Mouse (Mus musculus): ENCODE data around the gene Zfp658. TPM values are rescaled to one million over a fixed set of nuclear protein-coding genes. Genes with fewer than 3 reads are reported as not detected.

The Zfp658 gene
- polyA plus RNA-seq, 1 experiment from 2014 or later, result 7.8 TPM

GRCm38 (mm10) chr7:43606896-43607742 is 45.1 kb downstream of the Zfp658 start, which contains the start of gene Zfp819:
TSS of gene Zfp819 (plus strand) at chr7:43607169.
- Histone ChIP-seq H3K9ac (peak within 1 kb of the TSS; percentile 45; the same call in 1 of the 2 replicates), H3K4me3 (replicated peaks) (peak within 1 kb of the TSS; percentile 46), H3K27me3 (no peaks in the 10 kb centered on the region), H3K36me3 (replicated peaks) (no peaks in the 10 kb centered on the region), H3K27ac (no peak within 1 kb of the TSS), H3K4me2 (peak within 1 kb of the TSS; percentile 87), H3K9me3 (no peaks in the 10 kb centered on the region), H3K4me1 (peaks cover 5% of the 10 kb centered on the region)
- 17% methylated on average over 41 of the region's 41 CpGs for WGBS
- ATAC-seq (ENCODE audit: low FRiP score), result peak; percentile 87

- Histone ChIP-seq H3K27ac (no peak overlapping the region), H3K27me3 (no peaks in the 10 kb centered on the region), H3K36me3 (replicated peaks) (no peaks in the 10 kb centered on the region), H3K4me3 (replicated peaks) (peak overlapping the region; percentile 46; the same call in 1 of the 2 replicates), H3K4me1 (no peaks in the 10 kb centered on the region; the same call in 1 of the 2 replicates), H3K4me2 (peak overlapping the region; percentile 87), H3K9ac (no peak overlapping the region), H3K9me3 (no peaks in the 10 kb centered on the region)
- ATAC-seq (ENCODE audit: low FRiP score), result no peak
- WGBS, result 51% methylated on average over 5 of the region's 5 CpGs
Measured at GRCm38 (mm10) chr7:43607743-43608287, 45.8 kb downstream of the Zfp658 start.

- Histone ChIP-seq H3K9me3 (no peaks in the 10 kb centered on the region), H3K36me3 (replicated peaks) (no peaks in the 10 kb centered on the region), H3K9ac (no peak overlapping the region), H3K4me3 (replicated peaks) (no peak overlapping the region), H3K27me3 (no peaks in the 10 kb centered on the region), H3K4me1 (no peaks in the 10 kb centered on the region; the same call in 1 of the 2 replicates), H3K4me2 (no peak overlapping the region), H3K27ac (no peak overlapping the region)
- 82% methylated on average over 7 of the region's 7 CpGs for WGBS
- ATAC-seq (ENCODE audit: low FRiP score), result no peak
Measured at GRCm38 (mm10) chr7:43608316-43608824, 46.3 kb downstream of the Zfp658 start.

- no peak overlapping the region for H3K4me2 ChIP-seq
- no peak for ATAC-seq (ENCODE audit: low FRiP score)
- no peak overlapping the region for H3K4me3 ChIP-seq (replicated peaks)
- no peaks in the 10 kb centered on the region for H3K27me3 ChIP-seq
- WGBS, result 91% methylated on average over 14 of the region's 14 CpGs
- H3K4me1 ChIP-seq, result no peaks in the 10 kb centered on the region
- H3K27ac ChIP-seq, result no peak overlapping the region
- H3K9ac ChIP-seq, result no peak overlapping the region
- H3K36me3 ChIP-seq (replicated peaks), result no peaks in the 10 kb centered on the region
- H3K9me3 ChIP-seq, result no peaks in the 10 kb centered on the region
Measured at GRCm38 (mm10) chr7:43613816-43614551, 51.9 kb downstream of the Zfp658 start.

- 86% methylated on average over 7 of the region's 7 CpGs for WGBS
- Histone ChIP-seq H3K27ac (no peak overlapping the region), H3K9ac (no peak overlapping the region), H3K9me3 (no peaks in the 10 kb centered on the region), H3K4me1 (no peaks in the 10 kb centered on the region), H3K36me3 (replicated peaks) (no peaks in the 10 kb centered on the region), H3K27me3 (no peaks in the 10 kb centered on the region), H3K4me2 (no peak overlapping the region), H3K4me3 (replicated peaks) (no peak overlapping the region)
- ATAC-seq (ENCODE audit: low FRiP score), result no peak
Measured at GRCm38 (mm10) chr7:43622927-43623326, 60.9 kb downstream of the Zfp658 start.

GRCm38 (mm10) chr7:43623819-43624218 is 61.8 kb downstream of the Zfp658 start:
- Histone ChIP-seq H3K4me2 (no peak overlapping the region), H3K4me1 (no peaks in the 10 kb centered on the region), H3K27me3 (no peaks in the 10 kb centered on the region), H3K36me3 (replicated peaks) (no peaks in the 10 kb centered on the region), H3K4me3 (replicated peaks) (no peak overlapping the region), H3K9ac (no peak overlapping the region), H3K27ac (no peak overlapping the region), H3K9me3 (no peaks in the 10 kb centered on the region)
- 17% methylated on average over 10 of the region's 10 CpGs for WGBS
- ATAC-seq (ENCODE audit: low FRiP score), result no peak

Other genes starting within 250 kb of the Zfp658 start
- gene Zfp715, start 249.0 kb upstream of the Zfp658 start, polyA plus RNA-seq (2016; fragmentation: Nextera tagmentation; extraction: Ambion mirVana), result 14.8 and 15.4 TPM in 2 replicates
- gene Siglecf, start 210.9 kb upstream of the Zfp658 start, polyA plus RNA-seq (2016; fragmentation: Nextera tagmentation; extraction: Ambion mirVana), result 0.09 and 0.33 TPM in 2 replicates
- gene Siglecg, start 154.1 kb upstream of the Zfp658 start, polyA plus RNA-seq (2016; fragmentation: Nextera tagmentation; extraction: Ambion mirVana), result not detected in 2 replicates
- gene Lim2, start 134.6 kb upstream of the Zfp658 start, polyA plus RNA-seq (2016; fragmentation: Nextera tagmentation; extraction: Ambion mirVana), result not detected in 2 replicates
- gene Nkg7, start 125.2 kb upstream of the Zfp658 start, polyA plus RNA-seq (2016; fragmentation: Nextera tagmentation; extraction: Ambion mirVana), result 0.51 TPM in 1 of 2 replicates, not detected in the other
- gene Cldnd2, start 121.5 kb upstream of the Zfp658 start, polyA plus RNA-seq (2016; fragmentation: Nextera tagmentation; extraction: Ambion mirVana), result not detected in 2 replicates
- gene Etfb, start 118.2 kb upstream of the Zfp658 start, polyA plus RNA-seq (2016; fragmentation: Nextera tagmentation; extraction: Ambion mirVana), result 151 and 161 TPM in 2 replicates
- 0.47 TPM in 1 of 2 replicates, not detected in the other for gene Gm45233, start 118.1 kb upstream of the Zfp658 start, polyA plus RNA-seq (2016; fragmentation: Nextera tagmentation; extraction: Ambion mirVana)
- 3.1 and 5.0 TPM in 2 replicates for gene Vsig10l, start 99.1 kb upstream of the Zfp658 start, polyA plus RNA-seq (2016; fragmentation: Nextera tagmentation; extraction: Ambion mirVana)
- 2.5 and 2.8 TPM in 2 replicates for gene Iglon5, start 72.2 kb upstream of the Zfp658 start, polyA plus RNA-seq (2016; fragmentation: Nextera tagmentation; extraction: Ambion mirVana)
- gene 4931406B18Rik, start 56.3 kb upstream of the Zfp658 start, polyA plus RNA-seq (2016; fragmentation: Nextera tagmentation; extraction: Ambion mirVana), result not detected in 2 replicates
- 0.56 and 0.69 TPM in 2 replicates for gene Cd33, start 17.8 kb upstream of the Zfp658 start, polyA plus RNA-seq (2016; fragmentation: Nextera tagmentation; extraction: Ambion mirVana)
- gene Zfp719, start 17.4 kb downstream of the Zfp658 start, polyA plus RNA-seq (2016; fragmentation: Nextera tagmentation; extraction: Ambion mirVana), result 14.6 and 17.1 TPM in 2 replicates
- gene Zfp819, start 44.9 kb downstream of the Zfp658 start, polyA plus RNA-seq (2016; fragmentation: Nextera tagmentation; extraction: Ambion mirVana), result 0.61 and 0.73 TPM in 2 replicates
- gene Ceacam18, start 72.5 kb downstream of the Zfp658 start, polyA plus RNA-seq (2016; fragmentation: Nextera tagmentation; extraction: Ambion mirVana), result not detected in 2 replicates
- 0.17 and 0.35 TPM in 2 replicates for gene Siglece, start 97.9 kb downstream of the Zfp658 start, polyA plus RNA-seq (2016; fragmentation: Nextera tagmentation; extraction: Ambion mirVana)
- gene Ctu1, start 109.8 kb downstream of the Zfp658 start, polyA plus RNA-seq (2016; fragmentation: Nextera tagmentation; extraction: Ambion mirVana), result 16.9 and 17.8 TPM in 2 replicates
- not detected in 2 replicates for gene Klk14, start 128.2 kb downstream of the Zfp658 start, polyA plus RNA-seq (2016; fragmentation: Nextera tagmentation; extraction: Ambion mirVana)
- 0.10 TPM in 1 of 2 replicates, not detected in the other for gene Klk13, start 150.3 kb downstream of the Zfp658 start, polyA plus RNA-seq (2016; fragmentation: Nextera tagmentation; extraction: Ambion mirVana)
- not detected in 2 replicates for gene Klk12, start 206.6 kb downstream of the Zfp658 start, polyA plus RNA-seq (2016; fragmentation: Nextera tagmentation; extraction: Ambion mirVana)
- not detected in 2 replicates for gene Klk11, start 212.3 kb downstream of the Zfp658 start, polyA plus RNA-seq (2016; fragmentation: Nextera tagmentation; extraction: Ambion mirVana)
- 0.28 TPM in 1 of 2 replicates, not detected in the other for gene Klk10, start 218.8 kb downstream of the Zfp658 start, polyA plus RNA-seq (2016; fragmentation: Nextera tagmentation; extraction: Ambion mirVana)
- gene Klk9, start 229.6 kb downstream of the Zfp658 start, polyA plus RNA-seq (2016; fragmentation: Nextera tagmentation; extraction: Ambion mirVana), result not detected in 2 replicates
- gene Klk8, start 235.3 kb downstream of the Zfp658 start, polyA plus RNA-seq (2016; fragmentation: Nextera tagmentation; extraction: Ambion mirVana), result 5.0 and 5.3 TPM in 2 replicates
- gene Klk7, start 249.0 kb downstream of the Zfp658 start, polyA plus RNA-seq (2016; fragmentation: Nextera tagmentation; extraction: Ambion mirVana), result not detected in 2 replicates